Mouse (Mus musculus) mouse trophoblast stem cell (cell line): Measurements from ENCODE around the gene Gm5580.
"Not testable (repeated sequence)": the region's sequence is repeated elsewhere in the genome, so short reads cannot be mapped to it uniquely, and the experiment has no call there.

ENCODE experiments used
- in situ Hi-C, 2 experiments: fragments of 300-500 bp; cut with MseI, MboI; formaldehyde crosslinking; loops; 2 replicates in 1 of 2; 3 replicates in 1 of 2; pipeline ENCODE4 v1.15.1; 2025

Gm5580 gene

DNA sequence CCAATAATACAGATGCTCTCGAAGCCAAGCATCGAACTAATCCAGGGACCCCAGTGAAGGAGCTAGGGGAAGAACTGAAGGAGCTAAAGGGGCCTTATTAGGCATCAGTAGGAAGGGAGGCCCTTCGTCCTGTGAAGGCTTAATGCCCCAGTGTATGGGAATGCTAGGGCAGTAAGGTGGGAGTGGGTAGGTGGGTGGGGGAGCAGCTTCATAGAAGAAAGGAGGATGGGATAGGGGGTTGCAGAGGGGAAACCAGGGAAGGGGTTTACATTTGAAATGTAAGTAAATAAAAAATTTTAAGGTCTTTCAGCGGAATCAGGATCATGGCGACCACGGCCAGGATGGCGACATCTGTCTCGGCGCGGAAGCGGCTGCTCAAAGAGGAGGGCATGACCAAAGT lies at the start of gene Gm5580:
TSS of gene Gm5580 (plus strand) at position 301 of the 400 bp plus-strand sequence.
- in situ Hi-C loops, result loop anchor here (25.0 kb wide), 1 partner anchor 264 kb away; no protein-coding TSS in a partner anchor

DNA sequence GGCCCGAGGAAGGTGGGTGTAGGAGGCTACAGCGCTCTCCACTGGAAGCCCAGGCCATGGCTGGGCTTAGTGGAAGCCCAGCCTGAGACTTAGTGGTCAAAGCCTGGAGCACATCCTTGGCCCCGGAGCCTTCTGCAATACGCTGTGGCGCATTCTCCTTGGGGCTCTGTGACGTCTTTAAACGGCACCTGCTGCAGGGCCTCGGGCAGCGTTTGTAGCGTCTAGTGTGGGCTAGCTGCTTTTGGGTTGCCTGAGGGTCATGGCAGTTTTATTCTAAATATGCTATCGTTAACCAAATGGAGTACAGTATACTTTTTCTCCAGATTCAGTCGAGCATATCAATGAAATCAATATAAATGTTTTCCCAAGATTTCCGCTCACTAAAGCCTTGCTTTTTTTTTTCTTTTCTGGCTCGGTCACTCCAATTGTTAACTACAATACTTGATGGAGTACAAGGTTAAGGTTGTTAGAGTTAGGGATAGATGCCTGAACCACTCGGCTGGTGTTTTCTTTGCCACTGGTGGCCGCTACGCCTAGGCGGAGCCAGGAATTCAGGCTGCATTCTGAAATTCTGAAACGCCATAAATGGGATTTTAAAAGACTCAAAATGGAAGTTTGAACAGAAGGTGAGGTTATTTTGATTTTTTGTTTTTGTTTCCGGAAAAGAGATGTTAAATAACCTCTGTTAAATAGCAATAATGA lies 44.5 kb upstream of the Gm5580 start, which contains the start of gene Olfr212:
TSS of gene Olfr212 (plus strand) at position 215 of the 702 bp plus-strand sequence.
- in situ Hi-C loops, result not testable (repeated sequence)

DNA sequence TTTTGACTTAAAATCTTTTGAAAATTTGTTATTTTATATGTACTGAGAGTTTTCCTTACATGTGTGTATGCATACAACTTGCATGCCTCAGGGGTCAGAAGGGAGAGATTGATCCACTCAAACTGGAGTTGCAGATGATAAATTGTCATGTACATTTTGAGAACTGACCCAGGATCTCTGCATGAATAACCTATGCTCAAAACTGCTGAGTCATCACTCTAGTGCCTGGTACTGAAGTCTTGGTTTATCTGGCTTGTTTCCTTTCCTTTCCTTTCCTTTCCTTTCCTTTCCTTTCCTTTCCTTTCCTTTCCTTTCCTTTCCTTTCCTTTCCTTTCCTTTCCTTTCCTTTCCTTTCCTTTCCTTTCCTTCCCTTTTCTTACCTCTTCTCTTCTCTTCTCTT lies 36.1 kb upstream of the Gm5580 start:
- in situ Hi-C loops, result no loop called here

DNA sequence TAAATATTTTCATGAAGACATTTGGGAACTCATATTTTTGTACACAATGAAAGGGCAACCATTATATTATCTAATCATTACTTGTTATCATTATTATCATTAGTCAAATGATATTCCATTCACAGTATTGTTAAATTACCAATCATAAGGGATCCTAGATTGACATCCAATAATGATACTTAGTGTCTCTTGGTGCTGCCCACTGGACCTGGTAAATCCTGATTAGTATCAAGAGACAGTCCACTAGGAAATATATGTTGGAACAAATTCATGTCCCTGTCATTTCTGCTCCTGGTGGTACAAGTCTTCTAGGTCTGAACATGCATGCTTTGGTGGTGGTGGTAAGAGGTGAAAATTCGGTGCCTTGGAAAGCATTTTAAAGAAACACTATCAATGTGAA lies 12.8 kb upstream of the Gm5580 start, which contains the start of gene Olfr213:
TSS of gene Olfr213 (plus strand) at position 301 of the 400 bp plus-strand sequence.
- in situ Hi-C loops, result no loop called here

DNA sequence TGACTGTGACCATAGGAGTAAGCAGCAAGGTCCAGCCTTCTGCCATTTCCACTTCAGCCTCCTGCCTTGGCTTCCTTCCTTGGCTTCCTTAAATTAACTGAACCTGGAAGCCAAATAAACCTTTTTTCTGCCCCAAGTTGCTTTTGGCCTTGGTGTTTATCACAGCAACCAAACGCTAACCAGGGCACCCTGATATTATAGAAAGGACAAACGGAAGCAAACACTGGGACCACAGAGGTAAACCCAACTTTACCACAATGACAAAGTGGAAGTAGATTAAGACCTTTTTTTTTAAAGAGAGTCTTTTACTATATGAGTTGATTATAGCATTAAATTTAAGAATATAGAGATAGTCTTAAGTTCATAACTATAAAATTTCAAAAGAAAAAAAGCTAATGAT lies 8.4 kb upstream of the Gm5580 start:
- in situ Hi-C loops, result no loop called here

DNA sequence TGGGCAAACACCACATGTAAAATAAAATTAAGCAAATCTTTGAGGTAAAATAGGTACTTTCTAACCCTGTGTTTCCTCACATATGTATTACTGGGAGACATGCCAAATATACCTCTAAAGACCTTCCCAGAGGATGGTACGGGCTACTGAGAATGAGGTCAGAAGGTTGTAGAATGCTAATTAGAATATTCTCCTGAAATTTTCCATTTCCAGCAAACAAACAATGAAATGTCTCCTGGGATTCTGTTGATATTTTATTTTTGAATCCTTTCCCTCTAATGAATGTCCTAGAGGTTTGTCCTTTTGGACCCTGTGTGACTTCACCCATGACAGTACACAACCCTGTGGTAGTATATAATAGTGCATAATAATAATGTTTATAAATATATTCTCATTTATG lies 3.0 kb downstream of the Gm5580 start, which contains the start of gene Olfr214:
TSS of gene Olfr214 (plus strand) at position 301 of the 400 bp plus-strand sequence.
- in situ Hi-C loops, result loop anchor here (25.0 kb wide), 1 partner anchor 267 kb away; no protein-coding TSS in a partner anchor

DNA sequence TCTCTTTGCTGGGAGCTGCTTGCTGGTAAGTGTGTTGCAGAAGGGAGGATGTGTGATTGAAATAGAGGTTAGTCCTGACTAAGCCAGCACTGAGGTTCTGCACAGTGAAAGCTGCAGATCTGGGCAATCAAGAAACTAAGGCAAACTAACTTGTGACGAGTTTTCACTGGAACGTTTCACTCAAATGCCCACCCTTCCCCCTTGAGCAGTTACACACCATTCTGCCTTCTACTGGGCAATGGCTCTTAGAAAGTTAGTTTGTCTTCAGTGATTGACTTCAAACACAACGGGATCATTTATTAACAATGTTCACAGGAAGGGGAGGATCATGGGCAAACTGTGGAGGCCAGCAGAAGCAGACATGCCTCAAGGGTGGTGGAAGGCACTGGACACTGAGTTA lies 4.0 kb downstream of the Gm5580 start:
- in situ Hi-C loops, result loop anchor here (25.0 kb wide), 1 partner anchor 268 kb away; no protein-coding TSS in a partner anchor

DNA sequence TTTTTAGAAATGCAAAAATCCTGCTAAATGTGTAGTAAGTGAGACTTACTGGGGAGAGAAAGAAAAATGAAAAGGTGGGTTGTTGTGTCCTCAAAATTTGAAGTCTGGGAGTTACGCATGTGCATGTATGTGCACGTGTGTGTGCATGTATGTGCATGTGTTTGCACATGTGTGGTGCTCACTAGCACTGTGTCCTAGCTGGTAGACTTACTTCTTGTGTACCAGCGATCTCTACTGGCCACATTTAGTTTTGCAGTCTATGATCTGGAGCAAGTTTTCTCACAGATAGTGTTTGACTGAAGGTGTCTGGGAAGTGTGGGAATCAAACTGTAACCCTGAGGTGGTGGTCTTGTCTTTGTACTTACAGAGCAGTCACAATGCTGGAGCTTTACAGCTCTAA lies 18.9 kb downstream of the Gm5580 start:
- in situ Hi-C loops, result loop anchor here (10.0 to 25.0 kb wide), 2 partner anchors 145 to 283 kb away; no protein-coding TSS in a partner anchor

DNA sequence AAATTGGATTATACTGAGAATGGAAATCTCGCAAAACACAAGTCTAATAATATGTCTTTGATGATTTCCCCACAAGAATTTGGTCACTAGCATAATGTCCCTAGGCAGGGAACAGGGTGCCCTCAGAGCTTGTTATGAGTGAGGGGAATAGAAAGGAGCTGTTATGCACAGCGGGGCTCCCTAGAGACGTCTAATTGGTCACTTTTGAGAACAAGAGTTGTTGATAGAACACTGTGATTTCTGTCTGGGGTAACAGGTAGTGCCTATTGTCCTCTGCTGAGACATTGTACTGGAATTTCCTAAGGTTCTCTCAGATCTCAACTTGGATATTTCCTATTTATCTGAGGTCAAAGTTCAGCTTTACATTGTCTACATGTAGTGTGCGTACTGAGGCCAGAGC lies 33.2 kb downstream of the Gm5580 start, which contains the start of gene Olfr215:
TSS of gene Olfr215 (minus strand) at position 101 of the 400 bp plus-strand sequence.
- in situ Hi-C loops, result no loop called here

DNA sequence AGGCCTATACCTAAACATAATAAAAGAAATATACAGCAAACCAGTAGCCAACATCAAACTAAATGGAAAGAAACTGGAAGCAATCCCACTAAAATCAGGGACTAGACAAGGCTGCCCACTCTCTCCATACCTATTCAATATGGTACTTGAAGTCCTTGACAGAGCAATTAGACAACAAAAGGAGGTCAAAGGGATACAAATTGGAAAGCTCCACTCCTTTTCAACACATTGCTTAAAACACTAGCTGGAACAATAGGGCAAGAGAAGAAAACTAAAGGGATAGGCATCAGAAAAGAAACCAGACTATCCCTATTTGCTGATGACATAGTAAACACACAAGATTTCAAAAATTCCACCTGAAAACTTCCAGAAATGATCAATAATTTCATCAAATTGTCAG lies 50.0 kb downstream of the Gm5580 start:
- in situ Hi-C loops, result not testable (repeated sequence)
